Mouse (Mus musculus): ENCODE measurements around the gene Kcnq1. TPM values are rescaled to one million over a fixed set of nuclear protein-coding genes. Genes with fewer than 3 reads are reported as not detected.

Gene Kcnq1
- polyA plus RNA-seq, 1 experiment from 2014 or later, result 10.5 TPM

DNA sequence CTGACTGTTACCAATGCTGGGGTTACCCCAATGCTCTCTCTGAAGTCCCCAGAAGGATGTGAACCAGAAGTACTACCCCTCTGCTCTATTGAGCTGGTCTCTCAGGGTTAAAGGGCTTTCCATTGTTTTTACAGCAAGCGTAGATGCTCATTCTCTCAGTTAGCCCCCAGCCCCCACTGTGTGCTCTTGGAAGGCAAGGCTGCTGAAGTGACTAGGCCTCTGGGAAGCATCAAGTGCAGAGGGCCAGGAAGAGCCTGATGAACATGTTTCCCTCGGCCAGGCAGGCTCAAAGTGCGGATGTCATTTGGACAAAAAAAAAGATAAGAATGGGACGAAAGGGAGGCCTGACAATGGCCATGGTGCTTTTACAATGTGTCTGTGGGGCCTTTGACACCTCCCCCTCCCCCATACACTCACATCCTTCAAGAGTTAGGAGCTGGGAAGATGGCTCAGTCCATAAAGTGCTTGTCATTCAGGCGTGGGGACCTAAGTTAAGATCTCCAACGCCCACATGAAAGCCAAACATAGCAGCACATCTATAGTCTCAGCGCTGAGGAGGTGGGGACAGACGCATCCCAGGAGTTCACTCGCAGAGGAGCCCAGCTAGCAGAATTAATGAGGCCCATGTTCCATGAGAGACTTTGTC, 196.6 kb downstream of the Kcnq1 start:
- Histone ChIP-seq H3K4me3 (ENCODE audit: low read depth, low read length) (no peak overlapping the region), H3K36me3 (ENCODE audit: control insufficient read depth, insufficient read depth) (no peaks in the 10 kb centered on the region), H3K4me1 (replicated peaks; ENCODE audit: control insufficient read depth, insufficient read depth, low read length) (peaks cover 3% of the 10 kb centered on the region; the same call in 1 of the 2 replicates), H3K27ac (ENCODE audit: low read depth, low read length) (no peak overlapping the region), H3K27me3 (replicated peaks; ENCODE audit: control insufficient read depth, insufficient read depth, low read length) (no peaks in the 10 kb centered on the region), H3K9ac (ENCODE audit: low read depth, low read length) (no peak overlapping the region), H3K4me2 (replicated peaks; ENCODE audit: low read depth) (no peak overlapping the region), H3K9me3 (ENCODE audit: control insufficient read depth) (no peaks in the 10 kb centered on the region)
- ATAC-seq, result no peak
- WGBS, result 64% methylated on average over 9 of the region's 9 CpGs
- TF ChIP-seq CTCF (IDR thresholded peaks at IDR 0.05; ENCODE audit: low read depth), result no peak

DNA sequence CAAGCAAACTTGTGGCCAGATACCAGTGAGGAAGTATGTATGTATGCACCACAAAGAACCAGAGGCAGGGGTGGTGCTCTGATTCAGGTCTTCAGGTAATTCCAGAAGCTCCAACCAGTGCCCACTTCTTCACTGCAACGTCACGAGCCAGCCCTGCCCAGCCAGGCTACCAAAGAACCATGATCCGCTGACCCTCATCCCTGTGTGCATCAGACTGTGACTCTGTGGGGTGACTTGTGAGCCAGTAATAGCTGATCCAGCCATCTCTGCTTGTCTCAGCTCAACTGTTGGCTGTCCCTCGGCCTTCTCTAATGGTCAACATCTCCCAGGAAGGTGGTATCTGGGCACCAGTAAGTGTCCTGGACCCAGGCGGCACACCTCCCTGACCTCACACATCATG, 197.4 kb downstream of the Kcnq1 start:
- TF ChIP-seq CTCF (IDR thresholded peaks at IDR 0.05; ENCODE audit: low read depth), result no peak
- over 99% methylated on average over 5 of the region's 5 CpGs for WGBS
- Histone ChIP-seq H3K4me1 (replicated peaks; ENCODE audit: control insufficient read depth, insufficient read depth, low read length) (peaks cover 3% of the 10 kb centered on the region; the same call in 1 of the 2 replicates), H3K4me3 (ENCODE audit: low read depth, low read length) (no peak overlapping the region), H3K27me3 (replicated peaks; ENCODE audit: control insufficient read depth, insufficient read depth, low read length) (no peaks in the 10 kb centered on the region), H3K9me3 (ENCODE audit: control insufficient read depth) (no peaks in the 10 kb centered on the region), H3K4me2 (replicated peaks; ENCODE audit: low read depth) (no peak overlapping the region), H3K27ac (ENCODE audit: low read depth, low read length) (no peak overlapping the region), H3K36me3 (ENCODE audit: control insufficient read depth, insufficient read depth) (no peaks in the 10 kb centered on the region), H3K9ac (ENCODE audit: low read depth, low read length) (no peak overlapping the region)
- ATAC-seq, result no peak

DNA sequence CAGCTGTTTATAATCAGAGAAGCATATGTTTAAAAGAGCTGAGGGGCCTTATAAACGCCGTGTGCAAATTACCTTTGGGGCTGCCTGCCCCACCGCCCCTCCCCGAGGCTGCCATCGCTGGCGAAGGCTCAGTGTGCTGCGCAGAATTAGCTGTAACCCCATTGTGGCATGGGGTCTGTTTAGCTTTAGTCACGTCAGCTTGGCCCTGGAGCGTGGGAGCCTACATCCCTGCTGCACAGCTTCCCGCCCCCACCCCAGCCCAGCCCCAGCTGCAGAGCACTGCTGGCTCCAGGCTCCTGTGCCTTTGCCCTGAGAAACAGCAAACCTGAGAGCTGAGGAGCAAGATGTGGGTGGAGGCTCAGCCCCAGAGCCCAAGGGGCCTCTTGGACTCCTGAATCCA, 199.6 kb downstream of the Kcnq1 start:
- no peak for ATAC-seq
- Histone ChIP-seq H3K27me3 (replicated peaks; ENCODE audit: control insufficient read depth, insufficient read depth, low read length) (no peaks in the 10 kb centered on the region), H3K4me3 (ENCODE audit: low read depth, low read length) (no peak overlapping the region), H3K36me3 (ENCODE audit: control insufficient read depth, insufficient read depth) (no peaks in the 10 kb centered on the region), H3K4me2 (replicated peaks; ENCODE audit: low read depth) (no peak overlapping the region), H3K9ac (ENCODE audit: low read depth, low read length) (no peak overlapping the region), H3K4me1 (replicated peaks; ENCODE audit: control insufficient read depth, insufficient read depth, low read length) (peaks cover 9% of the 10 kb centered on the region; the same call in 1 of the 2 replicates), H3K27ac (ENCODE audit: low read depth, low read length) (no peak overlapping the region), H3K9me3 (ENCODE audit: control insufficient read depth) (no peaks in the 10 kb centered on the region)
- TF ChIP-seq CTCF (IDR thresholded peaks at IDR 0.05; ENCODE audit: low read depth), result no peak
- 41% methylated on average over 10 of the region's 10 CpGs for WGBS

DNA sequence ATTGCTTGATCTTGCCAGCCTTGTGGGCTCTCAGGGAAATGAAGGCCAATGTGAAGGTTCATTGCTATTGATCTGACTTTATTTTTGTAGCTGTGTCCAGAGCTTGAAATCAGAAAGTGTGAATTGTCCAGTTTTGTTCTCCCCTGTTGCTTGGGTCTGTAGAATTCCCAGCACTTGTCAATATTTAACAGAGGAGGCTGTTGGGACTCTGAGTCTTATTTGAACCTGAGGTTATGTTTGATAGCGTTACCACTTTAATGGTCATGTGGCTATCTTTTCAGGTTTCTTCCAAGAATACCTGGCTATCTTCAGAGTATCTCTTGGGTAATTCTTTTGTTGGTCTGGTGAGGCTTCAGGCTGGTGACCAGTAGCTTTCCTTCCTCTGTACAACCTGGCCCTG, 201.8 kb downstream of the Kcnq1 start:
- H3K27ac ChIP-seq (ENCODE audit: low read depth, low read length), result no peak overlapping the region
- H3K9me3 ChIP-seq (ENCODE audit: control insufficient read depth), result no peaks in the 10 kb centered on the region
- ATAC-seq, result no peak
- H3K4me3 ChIP-seq (ENCODE audit: low read depth, low read length), result no peak overlapping the region
- no peak for TF ChIP-seq CTCF (IDR thresholded peaks at IDR 0.05; ENCODE audit: low read depth)
- H3K27me3 ChIP-seq (replicated peaks; ENCODE audit: control insufficient read depth, insufficient read depth, low read length), result no peaks in the 10 kb centered on the region
- WGBS, result 50% methylated on average over 1 of the region's 1 CpGs
- no peaks in the 10 kb centered on the region for H3K36me3 ChIP-seq (ENCODE audit: control insufficient read depth, insufficient read depth)
- peaks cover 14% of the 10 kb centered on the region for H3K4me1 ChIP-seq (replicated peaks; ENCODE audit: control insufficient read depth, insufficient read depth, low read length)
- no peak overlapping the region for H3K9ac ChIP-seq (ENCODE audit: low read depth, low read length)
- H3K4me2 ChIP-seq (replicated peaks; ENCODE audit: low read depth), result no peak overlapping the region

DNA sequence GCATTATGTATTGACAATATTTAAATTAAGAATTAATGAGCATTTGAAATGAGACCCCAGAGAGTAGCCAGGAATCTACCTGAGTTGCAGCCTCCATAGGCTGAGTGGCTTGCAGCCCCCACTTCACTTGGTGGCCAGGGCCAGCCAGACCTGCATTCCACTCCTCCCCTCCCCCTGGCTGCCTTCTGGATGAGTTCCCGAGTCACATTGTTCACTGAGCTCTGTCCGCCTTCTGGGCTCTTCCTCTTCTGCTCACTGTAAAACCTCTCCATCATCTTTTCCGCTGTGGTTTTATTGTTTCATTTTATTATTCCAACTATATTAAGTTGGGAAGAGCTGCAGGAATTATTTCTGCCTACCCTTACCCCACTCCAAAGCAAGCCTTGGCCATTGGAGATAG, 204.1 kb downstream of the Kcnq1 start:
- no peak overlapping the region for H3K4me3 ChIP-seq (ENCODE audit: low read depth, low read length)
- no peak overlapping the region for H3K9ac ChIP-seq (ENCODE audit: low read depth, low read length)
- ATAC-seq, result no peak
- no peaks in the 10 kb centered on the region for H3K9me3 ChIP-seq (ENCODE audit: control insufficient read depth)
- no peak for TF ChIP-seq CTCF (IDR thresholded peaks at IDR 0.05; ENCODE audit: low read depth)
- no peaks in the 10 kb centered on the region for H3K36me3 ChIP-seq (ENCODE audit: control insufficient read depth, insufficient read depth)
- H3K27ac ChIP-seq (ENCODE audit: low read depth, low read length), result no peak overlapping the region
- H3K27me3 ChIP-seq (replicated peaks; ENCODE audit: control insufficient read depth, insufficient read depth, low read length), result no peaks in the 10 kb centered on the region
- H3K4me2 ChIP-seq (replicated peaks; ENCODE audit: low read depth), result no peak overlapping the region
- WGBS, result 52% methylated on average over 3 of the region's 3 CpGs
- H3K4me1 ChIP-seq (replicated peaks; ENCODE audit: control insufficient read depth, insufficient read depth, low read length), result peaks cover 22% of the 10 kb centered on the region

DNA sequence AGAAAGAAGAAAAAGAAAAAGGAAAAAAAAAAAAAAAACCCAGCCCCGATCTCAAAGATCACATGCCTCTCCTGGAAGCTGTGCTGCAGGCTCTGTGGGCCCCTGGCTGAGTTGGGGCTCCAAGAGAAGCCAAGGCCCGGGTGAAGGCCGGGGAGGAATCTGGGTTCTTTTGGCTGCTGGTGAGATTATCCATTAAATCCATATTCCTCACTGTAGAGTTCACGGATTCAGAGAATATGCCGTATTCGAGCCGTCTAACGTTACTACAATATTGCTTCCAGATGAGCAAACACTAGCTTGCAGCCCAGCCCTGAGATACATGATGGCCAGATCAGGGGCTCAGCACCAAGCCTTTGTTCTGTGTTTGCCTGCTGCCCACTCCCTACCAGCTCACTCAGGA, 204.7 kb downstream of the Kcnq1 start:
- H3K4me2 ChIP-seq (replicated peaks; ENCODE audit: low read depth), result no peak overlapping the region
- H3K27ac ChIP-seq (ENCODE audit: low read depth, low read length), result no peak overlapping the region
- no peak for ATAC-seq
- WGBS, result 50% methylated on average over 8 of the region's 8 CpGs
- H3K36me3 ChIP-seq (ENCODE audit: control insufficient read depth, insufficient read depth), result no peaks in the 10 kb centered on the region
- H3K9me3 ChIP-seq (ENCODE audit: control insufficient read depth), result no peaks in the 10 kb centered on the region
- no peak overlapping the region for H3K4me3 ChIP-seq (ENCODE audit: low read depth, low read length)
- no peak for TF ChIP-seq CTCF (IDR thresholded peaks at IDR 0.05; ENCODE audit: low read depth)
- no peaks in the 10 kb centered on the region for H3K27me3 ChIP-seq (replicated peaks; ENCODE audit: control insufficient read depth, insufficient read depth, low read length)
- peaks cover 22% of the 10 kb centered on the region for H3K4me1 ChIP-seq (replicated peaks; ENCODE audit: control insufficient read depth, insufficient read depth, low read length)
- H3K9ac ChIP-seq (ENCODE audit: low read depth, low read length), result no peak overlapping the region

DNA sequence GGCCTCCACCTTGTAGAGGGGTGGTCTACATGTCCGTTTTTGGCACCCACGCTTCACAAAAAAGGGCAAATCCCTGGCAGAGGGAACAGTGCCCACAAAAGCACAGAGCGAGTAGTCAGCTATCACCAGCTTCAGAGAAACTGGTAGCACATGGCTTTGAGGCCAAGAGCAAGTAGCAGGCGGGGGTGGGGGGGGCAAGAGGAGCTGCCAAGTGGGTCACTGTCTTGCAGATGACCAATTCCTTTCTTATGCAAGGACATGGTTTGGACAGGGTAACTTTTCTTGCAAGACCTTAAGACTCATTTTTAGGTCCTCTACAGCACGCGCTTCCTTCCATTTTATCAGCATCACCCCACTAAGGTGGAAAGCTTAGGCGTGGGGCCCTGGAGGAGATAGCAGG, 205.3 kb downstream of the Kcnq1 start:
- ATAC-seq, result no peak
- no peak for TF ChIP-seq CTCF (IDR thresholded peaks at IDR 0.05; ENCODE audit: low read depth)

More for the DNA sequence above, 205.3 kb downstream of the Kcnq1 start:
- Histone ChIP-seq H3K4me2 (replicated peaks; ENCODE audit: low read depth) (no peak overlapping the region), H3K4me3 (ENCODE audit: low read depth, low read length) (no peak overlapping the region), H3K9ac (ENCODE audit: low read depth, low read length) (no peak overlapping the region), H3K4me1 (replicated peaks; ENCODE audit: control insufficient read depth, insufficient read depth, low read length) (peaks cover 22% of the 10 kb centered on the region), H3K9me3 (ENCODE audit: control insufficient read depth) (no peaks in the 10 kb centered on the region), H3K36me3 (ENCODE audit: control insufficient read depth, insufficient read depth) (no peaks in the 10 kb centered on the region), H3K27ac (ENCODE audit: low read depth, low read length) (no peak overlapping the region), H3K27me3 (replicated peaks; ENCODE audit: control insufficient read depth, insufficient read depth, low read length) (no peaks in the 10 kb centered on the region)
- WGBS, result 77% methylated on average over 7 of the region's 7 CpGs
